Mouse (Mus musculus) kidney, embryonic 16.5 days (tissue): ENCODE data around the gene Foxa1. TPM values are rescaled to one million over a fixed set of nuclear protein-coding genes. Genes with fewer than 3 reads are reported as not detected.

Experiments
- ATAC-seq: fragments of 200-750 bp; cut with Nextera tagmentation; 2 replicates; pipeline ENCODE4 v1.8.0; 2017; ENCODE audit warnings: moderate TSS enrichment; ENCODE audit not compliant: low FRiP score, low TSS enrichment
- H3K27ac ChIP-seq: fragments of 300-500 bp; sonication (generic); 2 replicates; pipeline ENCODE4 v1.5.1; 2014; ENCODE audit warnings: low read length
- H3K27me3 ChIP-seq: fragments of 300-500 bp; sonication (generic); 2 replicates; pipeline ENCODE4 v1.6.1; 2014; ENCODE audit warnings: low read length, control low read depth, mixed read lengths; ENCODE audit not compliant: insufficient read depth
- H3K36me3 ChIP-seq: fragments of 300-500 bp; sonication (generic); 2 replicates; pipeline ENCODE4 v1.6.1; 2014; ENCODE audit warnings: low read length, control low read depth, mixed read lengths; ENCODE audit not compliant: insufficient read depth
- H3K4me1 ChIP-seq: fragments of 300-500 bp; sonication (generic); 2 replicates; pipeline ENCODE4 v1.6.1; 2014; ENCODE audit warnings: low read length, control low read depth, mixed read lengths; ENCODE audit not compliant: insufficient read depth
- H3K4me2 ChIP-seq: fragments of 300-500 bp; sonication (generic); replicated peaks from 2 replicates; pipeline ENCODE4 v1.6.1; 2014; ENCODE audit warnings: low read depth, low read length
- H3K4me3 ChIP-seq: fragments of 300-500 bp; sonication (generic); 2 replicates; pipeline ENCODE4 v1.5.1; 2014; ENCODE audit warnings: mild to moderate bottlenecking, low read length
- H3K9ac ChIP-seq: fragments of 300-500 bp; sonication (generic); replicated peaks from 2 replicates; pipeline ENCODE4 v1.6.1; 2014; ENCODE audit warnings: low read length
- H3K9me3 ChIP-seq: fragments of 300-500 bp; sonication (generic); 2 replicates; pipeline ENCODE4 v1.6.1; 2016; ENCODE audit warnings: low read length, control low read depth
- WGBS: fragments of 180-500 bp; shearing (Covaris S2); extraction: QIAGEN DNeasy Blood & Tissue Kit; methylation state at CpG from one replicate; pipeline ENCODE4 v1.1.7; 2014; 5-methylcytosine and 5-hydroxymethylcytosine counted together
- polyA plus RNA-seq: library from polyadenylated mRNA; unstranded; fragments of >200 nt; fragmentation: Nextera tagmentation; extraction: Ambion mirVana; gene quantifications from 2 replicates; pipeline ENCODE4 v1.2.1, GENCODE M21; 2015

The Foxa1 gene
- polyA plus RNA-seq, 1 experiment from 2014 or later = 1.2 TPM

DNA sequence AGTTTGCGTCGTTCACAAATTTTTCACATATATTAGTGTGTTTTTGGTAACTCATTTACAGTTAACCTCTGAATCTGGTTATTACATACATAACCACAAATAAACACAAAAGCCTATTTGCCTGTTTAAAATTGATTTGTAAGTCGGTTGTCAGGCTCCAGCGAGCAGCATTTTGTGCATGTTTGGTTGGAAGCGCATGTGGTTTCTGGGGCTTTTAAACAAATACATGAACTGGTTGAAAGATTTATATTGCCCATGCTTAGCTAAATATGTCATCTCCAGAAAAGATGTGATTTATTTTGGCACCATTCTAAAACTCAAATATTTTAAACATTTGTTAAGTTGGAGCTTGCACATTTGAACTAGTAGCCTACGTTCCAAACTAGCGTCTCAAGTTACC lies 46.5 kb downstream of the Foxa1 start:
- no peaks in the 10 kb centered on the region for H3K9me3 ChIP-seq
- H3K4me1 ChIP-seq = 0 out of 2 replicates have a peak, but pooled peaks cover 7% of the 10 kb centered on the region
- 46% methylated on average over 7 of the region's 7 CpGs for WGBS
- no peaks in the 10 kb centered on the region for H3K36me3 ChIP-seq
- no peak overlapping the region for H3K9ac ChIP-seq
- no peak overlapping the region for H3K4me2 ChIP-seq
- H3K27ac ChIP-seq = no peak overlapping the region
- no peak for ATAC-seq
- H3K4me3 ChIP-seq = no peak overlapping the region
- H3K27me3 ChIP-seq = no peaks in the 10 kb centered on the region

DNA sequence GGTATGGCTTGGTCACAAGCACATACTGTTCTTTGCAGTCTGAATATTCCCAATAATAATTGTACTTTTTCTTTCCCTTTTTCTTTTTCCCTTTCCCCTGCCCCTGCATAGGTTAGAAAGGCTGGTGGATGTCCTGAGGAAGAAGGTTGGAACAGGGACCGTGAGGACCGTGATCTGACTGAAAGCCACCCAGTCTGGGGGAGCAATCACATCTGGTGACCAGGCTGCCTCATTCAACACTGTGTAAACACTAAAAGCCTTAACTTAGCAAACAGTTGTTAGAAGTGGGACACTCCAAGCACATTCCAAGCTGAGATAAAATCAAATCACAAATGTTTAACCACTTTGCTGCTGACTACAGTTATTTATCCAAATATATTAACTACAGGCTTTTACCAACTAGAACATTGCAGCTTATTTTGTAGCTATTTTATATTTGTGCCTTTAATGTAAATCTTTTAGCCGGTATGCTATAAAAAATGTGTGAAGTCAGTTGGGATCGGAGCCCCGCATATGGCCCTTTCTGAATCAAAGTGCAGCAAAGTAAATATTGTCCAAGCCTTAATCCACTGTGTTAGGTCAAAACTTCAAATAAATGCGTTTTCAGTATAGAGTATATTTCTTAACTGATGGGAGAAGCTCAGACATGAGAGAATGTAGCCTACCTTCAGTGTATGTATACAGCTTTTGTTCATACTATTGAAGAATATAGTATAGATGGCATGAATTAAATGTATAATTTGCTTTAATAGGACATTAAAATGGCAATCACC lies 50.2 kb downstream of the Foxa1 start:
- Histone ChIP-seq H3K27ac (0 out of 2 replicates have a peak overlapping the region, but pooled peaks have one; percentile 34), H3K4me3 (no peak overlapping the region), H3K36me3 (no peaks in the 10 kb centered on the region), H3K4me1 (0 out of 2 replicates have a peak, but pooled peaks cover 7% of the 10 kb centered on the region), H3K9me3 (no peaks in the 10 kb centered on the region), H3K4me2 (no peak overlapping the region), H3K9ac (no peak overlapping the region), H3K27me3 (no peaks in the 10 kb centered on the region)
- WGBS = 42% methylated on average over 6 of the region's 6 CpGs
- peak; percentile 71; the same call in 1 of the 2 replicates for ATAC-seq

Other genes starting within 250 kb of the Foxa1 start
- gene Ttc6, start 17.2 kb upstream of the Foxa1 start, polyA plus RNA-seq = 0.15 and 0.17 TPM in 2 replicates